Mouse (Mus musculus) myocyte (in vitro differentiated cells): ENCODE measurements at regions not wholly inside any gene's neighbourhood (a gene's known extent, or its start where the extent isn't known, plus 50 kb on each side); places are given as distances from the start of the nearest gene placed in this dataset.

Experiments used
- CEBPB ChIP-seq: IDR thresholded peaks from 2 replicates; pipeline ENCODE4 v1.6.1; 2011; ENCODE audit warnings: mild to moderate bottlenecking, moderate library complexity; ENCODE audit not compliant: poor library complexity, insufficient read depth, severe bottlenecking
- E2F4 ChIP-seq: IDR thresholded peaks from one replicate; pipeline ENCODE4 v1.6.1; 2011; ENCODE audit warnings: mild to moderate bottlenecking, control low read depth, moderate library complexity; ENCODE audit not compliant: insufficient read depth
- MAX ChIP-seq: IDR thresholded peaks from one replicate; pipeline ENCODE4 v1.6.1; 2011; ENCODE audit warnings: low read depth, mild to moderate bottlenecking, control low read depth
- POLR2A ChIP-seq: IDR thresholded peaks from one replicate; pipeline ENCODE4 v1.6.1; 2011; ENCODE audit warnings: low read depth, mild to moderate bottlenecking, control low read depth, moderate library complexity; ENCODE audit not compliant: insufficient read length
- REST ChIP-seq: IDR thresholded peaks from one replicate; pipeline ENCODE4 v1.6.1; 2011; ENCODE audit warnings: mild to moderate bottlenecking, control low read depth, moderate library complexity; ENCODE audit not compliant: insufficient read depth, insufficient read length
- USF1 ChIP-seq: IDR thresholded peaks from one replicate; pipeline ENCODE4 v1.6.1; 2011; ENCODE audit warnings: low read depth, mild to moderate bottlenecking, control low read depth, moderate library complexity

GRCm38 (mm10) chr4:7092957-7093356, 1145.9 kb downstream of the Car8 start:
- TF ChIP-seq POLR2A (no peak), USF1 (no peak), MAX (no peak), E2F4 (no peak), REST (no peak), CEBPB (no peak)
